8 mouse cellular contexts compared by ENCODE assay signal in the genomic region with DNA sequence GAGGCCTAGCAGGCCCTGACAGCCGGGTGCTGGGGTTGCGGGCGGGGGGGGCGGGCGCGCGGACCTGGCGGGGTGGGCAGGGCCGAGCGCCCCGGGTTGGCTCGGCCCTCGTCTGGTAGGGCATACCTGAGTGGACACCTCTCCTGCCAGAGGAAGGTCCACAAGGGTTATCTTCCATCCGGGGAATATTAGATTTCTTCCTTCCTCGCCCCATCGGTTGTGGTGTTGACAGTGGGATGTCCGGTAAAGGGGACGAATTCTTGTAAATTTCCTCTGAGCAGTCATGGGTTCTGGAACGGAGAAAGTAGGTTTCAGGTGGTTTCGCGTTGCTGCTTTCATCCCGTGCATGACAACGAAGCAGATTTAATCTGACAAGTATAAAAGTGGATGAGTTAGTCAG. TPM values are rescaled to one million over a fixed set of nuclear protein-coding genes. Genes with fewer than 3 reads are reported as not detected.
A peak's percentile ranks its signal among the peaks of the same experiment; 100 is the strongest.
DNase-seq lines count a peak whose midpoint lies in the region; ATAC-seq and TF ChIP-seq lines count a peak whose summit lies in the region.

No protein-coding gene starts in this region.

- peak overlapping the region; percentile 78 for H3K9ac ChIP-seq in forebrain, embryonic 15.5 days (replicated peaks)
- H3K9ac ChIP-seq in liver, embryonic 13.5 days = peak overlapping the region; percentile 93
- peak overlapping the region; percentile 94 for H3K9ac ChIP-seq in stomach, embryonic 16.5 days (ENCODE audit: low read length)

- TF ChIP-seq CTCF in left cerebral cortex, adult 2 months (IDR thresholded peaks at IDR 0.05) = no peak
- no peak for TF ChIP-seq CTCF in Patski (IDR thresholded peaks at IDR 0.05)

- 3% methylated on average over 23 of the region's 23 CpGs for WGBS in forebrain, embryonic 15.5 days
- 3% methylated on average over 11 of the region's 23 CpGs for WGBS in liver, embryonic 13.5 days (ENCODE audit: insufficient replicate concordance)
- WGBS in stomach, embryonic 16.5 days = 1% methylated on average over 23 of the region's 23 CpGs

- intact Hi-C loops in left cerebral cortex, adult 2 months (cut with DNase I) = loop anchor here (10.0 kb wide), 2 partner anchors 229 to 341 kb away; no protein-coding TSS in a partner anchor

- DNase-seq in left cerebral cortex, adult 2 months (ENCODE audit: extremely low spot score in 1 of 2, low spot score in 2 of 2) = no peak
- DNase-seq in left cerebral cortex, adult 11 months (ENCODE audit: low spot score) = no peak
- DNase-seq in Patski (ENCODE audit: low read depth, low spot score) = no peak
- DNase-seq in liver, embryonic 13.5 days = no peak
- no peak for DNase-seq in ovary, adult 18-20 months (ENCODE audit: low spot score)

- ATAC-seq in Patski = peak; percentile 27
- ATAC-seq in forebrain, embryonic 15.5 days (replicated peaks) = peak; percentile 56
- ATAC-seq in liver, embryonic 13.5 days (ENCODE audit: low read depth) = peak; percentile 57
- ATAC-seq in stomach, embryonic 16.5 days (ENCODE audit: insufficient read depth, low FRiP score) = peak; percentile 42
- ATAC-seq in monocyte, adult 5-6 weeks (replicated peaks; ENCODE audit: insufficient number of reproducible peaks, low FRiP score, low TSS enrichment, poor library complexity, severe bottlenecking) = no peak

- peak overlapping the region; percentile 53 for H3K4me2 ChIP-seq in forebrain, embryonic 15.5 days (replicated peaks)
- H3K4me2 ChIP-seq in liver, embryonic 13.5 days = peak overlapping the region; percentile 79
- peak overlapping the region; percentile 80 for H3K4me2 ChIP-seq in stomach, embryonic 16.5 days (ENCODE audit: low read depth, low read length)

- peak overlapping the region; percentile 93 for H3K27ac ChIP-seq in left cerebral cortex, adult 2 months
- H3K27ac ChIP-seq in forebrain, embryonic 15.5 days (replicated peaks) = no peak overlapping the region
- peak overlapping the region; percentile 81 for H3K27ac ChIP-seq in liver, embryonic 13.5 days
- peak overlapping the region; percentile 69 for H3K27ac ChIP-seq in stomach, embryonic 16.5 days (ENCODE audit: low read length)

- peak overlapping the region; percentile 67 for H3K4me3 ChIP-seq in left cerebral cortex, adult 2 months
- peak overlapping the region; percentile 70 for H3K4me3 ChIP-seq in forebrain, embryonic 15.5 days
- H3K4me3 ChIP-seq in liver, embryonic 13.5 days (replicated peaks) = peak overlapping the region; percentile 87
- peak overlapping the region; percentile 93 for H3K4me3 ChIP-seq in stomach, embryonic 16.5 days (replicated peaks; ENCODE audit: low read length)

- H3K9me3 ChIP-seq in forebrain, embryonic 15.5 days = no peaks in the 10 kb centered on the region
- no peaks in the 10 kb centered on the region for H3K9me3 ChIP-seq in liver, embryonic 13.5 days (replicated peaks)
- H3K9me3 ChIP-seq in stomach, embryonic 16.5 days (replicated peaks; ENCODE audit: control insufficient read depth, low read length) = no peaks in the 10 kb centered on the region

- in situ Hi-C loops in Patski (cut with MboI; ENCODE audit: low pct_unique_long_range_greater_than_20kb) = loop anchor here (25.0 kb wide), 1 partner anchor 549 kb away; the partner anchor contains the start of genes Nudt6 and Spata5

- CTCF ChIA-PET in Patski (lab: Charles Lee) = no interaction called here

- POLR2A ChIA-PET in Patski (lab: Charles Lee) = no interaction called here

- peaks cover 16% of the 10 kb centered on the region for H3K36me3 ChIP-seq in forebrain, embryonic 15.5 days
- H3K36me3 ChIP-seq in liver, embryonic 13.5 days = peaks cover 25% of the 10 kb centered on the region
- peaks cover 12% of the 10 kb centered on the region for H3K36me3 ChIP-seq in stomach, embryonic 16.5 days (ENCODE audit: control insufficient read depth, insufficient read depth, low read length)

- H3K27me3 ChIP-seq in Patski = no peaks in the 10 kb centered on the region
- no peaks in the 10 kb centered on the region for H3K27me3 ChIP-seq in forebrain, embryonic 15.5 days
- H3K27me3 ChIP-seq in liver, embryonic 13.5 days = no peaks in the 10 kb centered on the region
- H3K27me3 ChIP-seq in stomach, embryonic 16.5 days (ENCODE audit: control insufficient read depth, insufficient read depth, low read length) = no peaks in the 10 kb centered on the region

- H3K4me1 ChIP-seq in forebrain, embryonic 15.5 days = peaks cover 5% of the 10 kb centered on the region
- peaks cover 22% of the 10 kb centered on the region for H3K4me1 ChIP-seq in liver, embryonic 13.5 days (replicated peaks)
- peaks cover 5% of the 10 kb centered on the region for H3K4me1 ChIP-seq in stomach, embryonic 16.5 days (ENCODE audit: control insufficient read depth, insufficient read depth, low read length)

RNA-seq across cellular contexts. Expression of gene 4932438A13Rik, which starts 0.5 kb away (rescaled TPM):
- 100 to 1,000 TPM; 122 to 126 TPM for total RNA-seq in left cerebral cortex, adult 2 months (2021)
- polyA plus RNA-seq in Patski (2021) = 37.7 TPM
- polyA plus RNA-seq in forebrain, embryonic 15.5 days (2015; fragmentation: Nextera tagmentation; extraction: Ambion mirVana) = 68.7 and 72.7 TPM in 2 replicates
- polyA plus RNA-seq in liver, embryonic 13.5 days (2015; fragmentation: Nextera tagmentation; extraction: Ambion mirVana) = 12.7 and 16.7 TPM in 2 replicates
- 46.2 and 51.2 TPM in 2 replicates for polyA plus RNA-seq in stomach, embryonic 16.5 days (2015; fragmentation: Nextera tagmentation; extraction: Ambion mirVana)
- 73.1 to 131 TPM (median 89.0 TPM) in 3 replicates for total RNA-seq in monocyte, adult 5-6 weeks (2017)
